Mouse (Mus musculus) liver, embryonic 14.5 days (tissue): Measurements from ENCODE around the gene Tmed3. TPM values are rescaled to one million over a fixed set of nuclear protein-coding genes. Genes with fewer than 3 reads are reported as not detected.

ENCODE experiments used
- ATAC-seq: fragments of 200-750 bp; cut with Nextera tagmentation; 2 replicates; pipeline ENCODE4 v1.8.0; 2017; ENCODE audit warnings: moderate number of reproducible peaks, mild to moderate bottlenecking, moderate library complexity; ENCODE audit not compliant: insufficient read depth
- DNase-seq, 3 experiments: peaks; one replicate each; pipeline ENCODE4 v3.0.0-alpha.2; 2012 to 2013; ENCODE audit warnings: low read depth in 3 of 3, low spot score in 3 of 3
- H3K27ac ChIP-seq: fragments of 300-500 bp; sonication (generic); 2 replicates; pipeline ENCODE4 v1.5.1; 2014; ENCODE audit warnings: moderate library complexity, mild to moderate bottlenecking, control low read depth, inconsistent platforms
- H3K27me3 ChIP-seq: fragments of 300-500 bp; sonication (generic); 2 replicates; pipeline ENCODE4 v1.6.1; 2014; ENCODE audit warnings: mild to moderate bottlenecking, low read length, moderate library complexity; ENCODE audit not compliant: control insufficient read depth, insufficient read depth
- H3K36me3 ChIP-seq: fragments of 300-500 bp; sonication (generic); replicated peaks from 2 replicates; pipeline ENCODE4 v1.6.1; 2014; ENCODE audit warnings: low read depth; ENCODE audit not compliant: control insufficient read depth, insufficient read depth
- H3K4me1 ChIP-seq, 2 experiments: fragments of 200-500 bp in 1 of 2; fragments of 300-500 bp in 1 of 2; sonication (generic) in 1 of 2; replicated peaks; 2 replicates each; pipeline ENCODE4 v1.6.1; 2012 to 2014; ENCODE audit warnings: antibody characterized with exemption in 1 of 2, inconsistent platforms in 1 of 2, low read length in 1 of 2; ENCODE audit not compliant: control insufficient read depth in 2 of 2, insufficient read depth in 2 of 2
- H3K4me2 ChIP-seq: fragments of 300-500 bp; sonication (generic); 2 replicates; pipeline ENCODE4 v1.6.1; 2014; ENCODE audit warnings: low read depth, mild to moderate bottlenecking, control low read depth, moderate library complexity
- H3K4me3 ChIP-seq, 2 experiments: fragments of 200-500 bp in 1 of 2; fragments of 300-500 bp in 1 of 2; sonication (generic) in 1 of 2; 2 replicates each; pipeline ENCODE4 v1.5.1; 2012 to 2014; ENCODE audit warnings: low read depth in 2 of 2, low read length in 2 of 2, mild to moderate bottlenecking in 2 of 2, control low read depth in 1 of 2, inconsistent platforms in 1 of 2, moderate library complexity in 1 of 2; ENCODE audit not compliant: insufficient read depth in 1 of 2
- H3K9ac ChIP-seq: fragments of 300-500 bp; sonication (generic); replicated peaks from 2 replicates; pipeline ENCODE4 v1.6.1; 2014; ENCODE audit warnings: mild to moderate bottlenecking, control low read depth, moderate library complexity
- H3K9me3 ChIP-seq: fragments of 300-500 bp; sonication (generic); 2 replicates; pipeline ENCODE4 v1.6.1; 2016; ENCODE audit warnings: low read length, mixed read lengths; ENCODE audit not compliant: control insufficient read depth
- CTCF ChIP-seq: IDR thresholded peaks from 2 replicates; pipeline ENCODE4 v1.5.1; 2016; ENCODE audit warnings: antibody characterized with exemption, low read depth, control low read depth
- EP300 ChIP-seq: IDR thresholded peaks from 2 replicates; pipeline ENCODE4 v1.6.1; 2016; ENCODE audit warnings: antibody characterized with exemption, low read depth
- WGBS: fragments of 180-500 bp; shearing (Covaris S2); extraction: QIAGEN DNeasy Blood & Tissue Kit; methylation state at CpG from one replicate; pipeline ENCODE4 v1.1.7; 2014; ENCODE audit not compliant: insufficient replicate concordance; 5-methylcytosine and 5-hydroxymethylcytosine counted together
- polyA plus RNA-seq, 2 experiments: library from polyadenylated mRNA; depleted of rRNA in 1 of 2; stranded (reverse) in 1 of 2; unstranded in 1 of 2; fragments of >200 nt; fragmentation: Nextera tagmentation in 1 of 2; extraction: Ambion mirVana in 1 of 2; gene quantifications; 2 replicates each; pipeline versions ENCODE4 v1.2.1 to v1.2.3; 2012 to 2014

Tmed3 gene
- polyA plus RNA-seq, 2 experiments = 21.5 to 39.1 TPM

- H3K4me1 ChIP-seq = no peaks in the 10 kb centered on the region
- TF ChIP-seq EP300 (no peak), CTCF (no peak)
- H3K4me2 ChIP-seq = no peak overlapping the region
- no peak overlapping the region for H3K4me3 ChIP-seq
- no peaks in the 10 kb centered on the region for H3K27me3 ChIP-seq
- 62% methylated on average over 1 of the region's 1 CpGs for WGBS
- no peak overlapping the region for H3K9ac ChIP-seq
- DNase-seq (no peak), ATAC-seq (no peak)
- H3K27ac ChIP-seq = no peak overlapping the region
- no peaks in the 10 kb centered on the region for H3K36me3 ChIP-seq
- no peaks in the 10 kb centered on the region for H3K9me3 ChIP-seq
These were observed 31.5 kb downstream of the Tmed3 start for GRCm38 (mm10) chr9:89673402-89673801.

DNA sequence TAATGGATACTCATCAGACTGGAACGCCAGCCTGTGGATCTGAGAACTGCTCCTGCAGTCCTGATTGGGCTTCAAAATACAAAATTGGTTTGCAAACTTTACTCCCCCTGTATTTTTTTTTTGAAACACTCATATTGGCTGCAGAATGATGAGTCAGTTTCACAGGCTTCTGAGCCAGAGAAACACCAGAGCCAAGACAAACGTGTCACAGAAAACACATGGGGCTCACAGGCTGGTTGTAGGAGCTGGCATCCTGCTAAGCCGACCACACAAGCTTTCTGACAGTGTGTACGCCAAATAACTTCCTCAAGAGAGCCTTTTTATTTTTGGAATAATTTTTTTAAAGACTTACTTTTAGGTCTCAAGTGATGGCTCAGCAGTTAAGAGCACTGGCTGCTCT, 35.0 kb downstream of the Tmed3 start:
- DNase-seq (no peak), ATAC-seq (no peak)
- TF ChIP-seq CTCF (no peak), EP300 (no peak)
- Histone ChIP-seq H3K4me2 (no peak overlapping the region), H3K36me3 (no peaks in the 10 kb centered on the region), H3K9ac (no peak overlapping the region), H3K4me1 (no peaks in the 10 kb centered on the region), H3K27me3 (no peaks in the 10 kb centered on the region), H3K4me3 (no peak overlapping the region), H3K9me3 (no peaks in the 10 kb centered on the region), H3K27ac (no peak overlapping the region)
- 45% methylated on average over 4 of the region's 4 CpGs for WGBS

DNA sequence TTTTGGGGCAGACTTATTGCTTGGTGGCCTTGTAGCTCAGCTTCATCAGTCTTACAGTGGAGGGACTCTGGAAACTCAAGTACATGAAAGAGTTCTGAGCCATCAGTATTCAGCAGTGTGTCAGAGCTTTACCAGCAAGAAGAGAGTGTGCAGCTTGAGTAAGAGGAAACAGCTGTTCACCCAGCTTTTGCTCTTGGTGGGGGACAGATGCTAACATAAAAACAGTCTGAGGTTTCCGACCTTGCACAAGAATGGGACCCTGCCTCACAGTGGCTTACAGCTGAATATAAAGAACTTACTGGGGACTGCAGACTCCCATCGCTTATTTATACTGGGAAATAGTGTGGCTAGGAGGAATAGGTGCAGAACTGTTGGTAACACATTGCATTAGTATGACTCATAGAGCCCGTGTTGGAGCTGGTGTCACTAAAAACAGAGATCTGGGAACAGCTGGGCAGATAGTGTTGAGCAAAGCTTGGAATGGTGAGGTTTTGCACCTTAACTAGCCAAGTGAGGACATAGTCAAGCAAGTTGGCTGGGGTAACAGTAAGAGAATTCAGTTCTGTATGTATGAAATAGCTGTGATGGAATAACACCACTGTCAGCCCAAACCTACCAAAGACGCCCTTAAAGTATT, 37.4 kb downstream of the Tmed3 start:
- no peak for TF ChIP-seq CTCF
- Histone ChIP-seq H3K27me3 (no peaks in the 10 kb centered on the region), H3K36me3 (no peaks in the 10 kb centered on the region)

DNA sequence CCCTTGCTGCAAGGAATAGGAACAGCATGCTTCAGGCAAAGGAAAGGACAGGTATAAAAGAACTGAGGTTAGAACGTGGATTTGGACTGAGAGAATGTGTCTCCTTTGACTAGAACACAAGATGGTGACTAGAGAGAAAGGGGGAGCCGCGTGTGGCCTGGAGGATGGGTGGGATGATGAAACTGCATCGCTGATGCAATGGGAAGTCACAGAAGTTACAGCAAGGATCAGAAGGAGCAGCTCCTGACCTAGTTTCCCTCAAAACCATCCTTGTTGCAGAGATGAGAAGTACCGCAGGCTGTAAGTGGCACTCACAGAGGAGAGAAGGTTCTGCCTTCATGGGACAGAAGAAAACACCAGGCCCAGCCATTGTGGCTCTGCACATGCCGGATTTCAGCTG, 54.0 kb downstream of the Tmed3 start:
- H3K27me3 ChIP-seq = no peaks in the 10 kb centered on the region
- TF ChIP-seq CTCF (no peak), EP300 (no peak)
- no peak overlapping the region for H3K9ac ChIP-seq
- DNase-seq (no peak), ATAC-seq (no peak)
- WGBS = 60% methylated on average over 6 of the region's 6 CpGs
- H3K4me2 ChIP-seq = no peak overlapping the region
- no peak overlapping the region for H3K4me3 ChIP-seq
- H3K27ac ChIP-seq = no peak overlapping the region
- H3K4me1 ChIP-seq = no peaks in the 10 kb centered on the region
- no peaks in the 10 kb centered on the region for H3K36me3 ChIP-seq
- H3K9me3 ChIP-seq = no peaks in the 10 kb centered on the region

More for the DNA sequence above, 37.4 kb downstream of the Tmed3 start:
- no peak overlapping the region for H3K27ac ChIP-seq
- H3K9ac ChIP-seq = no peak overlapping the region
- no peak overlapping the region for H3K4me3 ChIP-seq
- H3K4me1 ChIP-seq = no peaks in the 10 kb centered on the region
- WGBS = 49% methylated on average over 4 of the region's 4 CpGs
- no peak overlapping the region for H3K4me2 ChIP-seq
- H3K9me3 ChIP-seq = no peaks in the 10 kb centered on the region
- ATAC-seq (no peak), DNase-seq (no peak)

Other genes with a start within 250 kb of the Tmed3 start
- gene Minar1, start 81.9 kb downstream of the Tmed3 start, polyA plus RNA-seq (2012; rRNA removed) = not detected in 2 replicates
- gene Minar1, start 81.9 kb downstream of the Tmed3 start, polyA plus RNA-seq (2014; fragmentation: Nextera tagmentation; extraction: Ambion mirVana) = not detected in 2 replicates
- gene Ankrd34c, start 33.4 kb upstream of the Tmed3 start, polyA plus RNA-seq (2012; rRNA removed) = not detected in 2 replicates
- gene Ankrd34c, start 33.4 kb upstream of the Tmed3 start, polyA plus RNA-seq (2014; fragmentation: Nextera tagmentation; extraction: Ambion mirVana) = not detected in 2 replicates
- gene Rasgrf1, start 204.8 kb upstream of the Tmed3 start, polyA plus RNA-seq (2012; rRNA removed) = 0.01 TPM in 2 replicates
- not detected in 2 replicates for gene Rasgrf1, start 204.8 kb upstream of the Tmed3 start, polyA plus RNA-seq (2014; fragmentation: Nextera tagmentation; extraction: Ambion mirVana)